Mouse (Mus musculus) E14TG2a.4 (cell line): ENCODE data around the gene Stx1b.
A peak's percentile ranks its signal among the peaks of the same experiment; 100 is the strongest.
"Not testable (repeated sequence)": the region's sequence is repeated elsewhere in the genome, so short reads cannot be mapped to it uniquely, and the experiment has no call there.

Experiments used
- H3K27me3 ChIP-seq: 2 replicates; pipeline ENCODE4 v1.6.1; 2014; ENCODE audit warnings: low read length, control low read depth; ENCODE audit not compliant: insufficient read depth
- H3K36me3 ChIP-seq: 2 replicates; pipeline ENCODE4 v1.6.1; 2014; ENCODE audit warnings: low read length, control low read depth; ENCODE audit not compliant: insufficient read depth
- H3K4me1 ChIP-seq: replicated peaks from 2 replicates; pipeline ENCODE4 v1.6.1; 2014; ENCODE audit warnings: low read depth, low read length, control low read depth
- H3K4me3 ChIP-seq: replicated peaks from 2 replicates; pipeline ENCODE4 v1.5.1; 2014; ENCODE audit warnings: mild to moderate bottlenecking, low read length
- H3K9me3 ChIP-seq: 2 replicates; pipeline ENCODE4 v1.6.1; 2014; ENCODE audit warnings: low read length, control low read depth
- CTCF ChIP-seq: conservative IDR thresholded peaks from 2 replicates; pipeline ENCODE4 v1.5.1; 2014; ENCODE audit warnings: low read length
- NANOG ChIP-seq: IDR thresholded peaks from 2 replicates; pipeline ENCODE4 v1.6.1; 2014; ENCODE audit warnings: borderline replicate concordance, low read length, mixed read lengths
- POU5F1 ChIP-seq: IDR thresholded peaks from 2 replicates; pipeline ENCODE4 v1.6.1; 2014; ENCODE audit warnings: low read length, borderline replicate concordance

Gene Stx1b

DNA sequence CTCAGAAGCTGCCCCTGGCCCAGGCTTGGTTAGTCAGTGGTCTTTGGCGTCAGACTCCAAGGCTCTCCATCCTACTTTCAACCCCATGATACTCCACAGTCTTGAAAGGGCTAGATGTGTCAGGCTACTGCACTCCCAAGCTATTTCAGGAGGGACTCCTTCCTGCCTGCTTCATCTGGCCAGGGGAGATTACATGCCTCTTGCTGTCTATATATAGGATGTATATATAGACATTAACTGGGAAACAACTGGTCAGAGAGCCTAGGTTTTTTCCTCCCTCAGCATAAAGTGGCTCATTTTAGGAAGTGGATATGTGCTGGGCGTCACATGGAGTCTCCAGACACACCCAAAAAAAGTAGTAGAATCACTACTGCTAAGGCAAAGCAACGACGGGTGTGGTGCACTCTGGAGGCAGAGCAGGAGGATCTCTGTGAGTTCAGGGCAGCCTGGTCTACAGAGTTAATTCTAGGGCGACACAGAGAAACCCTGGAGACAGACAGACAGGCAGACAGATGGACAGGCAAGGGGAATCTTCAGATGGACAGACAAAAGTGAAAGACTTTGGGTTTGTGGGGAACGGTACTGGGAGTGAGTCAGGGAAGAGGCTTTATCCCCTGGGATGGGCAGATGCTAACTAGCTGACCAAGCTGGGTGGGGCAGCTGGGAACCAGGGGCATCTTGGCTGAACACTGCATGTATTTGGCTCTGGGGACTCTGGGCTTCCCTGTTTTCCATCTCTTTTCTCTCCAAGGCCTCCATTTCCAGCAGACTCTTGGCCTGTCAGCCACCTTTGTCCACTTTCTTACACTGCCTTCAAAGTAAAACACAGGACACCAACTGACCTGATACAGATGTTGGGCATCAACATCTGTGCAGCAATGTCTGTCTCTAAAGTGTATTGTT, 25.9 kb upstream of the Stx1b start:
- no peak overlapping the region for H3K4me3 ChIP-seq
- peaks cover 43% of the 10 kb centered on the region for H3K4me1 ChIP-seq
- no peaks in the 10 kb centered on the region for H3K27me3 ChIP-seq
- TF ChIP-seq POU5F1 (no peak), CTCF (no peak), NANOG (no peak)
- no peaks in the 10 kb centered on the region for H3K9me3 ChIP-seq
- peaks cover 27% of the 10 kb centered on the region for H3K36me3 ChIP-seq

DNA sequence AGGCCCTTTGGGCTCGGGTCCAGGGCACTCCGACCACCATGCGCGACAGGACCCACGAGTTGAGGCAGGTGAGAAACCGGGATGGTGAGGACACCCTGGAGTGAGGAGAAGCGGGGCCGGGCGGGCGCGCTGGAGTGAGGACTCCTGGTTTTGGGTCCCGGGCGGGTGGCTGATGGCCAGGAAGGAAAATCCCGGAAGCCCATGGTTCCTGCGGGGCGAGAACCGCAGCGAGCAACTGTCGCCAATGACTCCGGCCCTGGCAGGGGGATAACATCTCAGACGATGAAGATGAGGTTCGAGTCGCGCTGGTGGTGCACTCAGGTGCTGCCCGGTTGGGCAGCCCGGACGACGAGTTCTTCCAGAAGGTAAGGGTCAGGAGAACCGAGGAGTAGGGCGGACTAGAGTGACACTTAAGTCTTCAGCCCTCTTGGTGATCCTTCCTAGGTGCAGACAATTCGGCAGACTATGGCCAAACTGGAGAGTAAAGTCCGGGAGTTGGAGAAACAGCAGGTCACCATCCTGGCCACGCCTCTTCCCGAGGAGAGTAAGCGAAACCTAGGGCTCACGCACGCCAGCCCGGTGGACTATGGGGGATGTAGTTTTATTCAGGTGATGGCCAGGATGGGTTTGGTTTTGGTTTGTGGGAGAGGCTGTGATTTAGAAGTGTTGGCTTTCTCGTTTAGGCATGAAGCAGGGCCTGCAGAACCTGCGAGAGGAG, 17.8 kb upstream of the Stx1b start:
- Histone ChIP-seq H3K36me3 (peaks cover 30% of the 10 kb centered on the region), H3K9me3 (no peaks in the 10 kb centered on the region), H3K4me1 (peaks cover 27% of the 10 kb centered on the region), H3K27me3 (peaks cover 3% of the 10 kb centered on the region; the same call in 1 of the 2 replicates), H3K4me3 (peak overlapping the region; percentile 93)
- no peak for TF ChIP-seq NANOG

DNA sequence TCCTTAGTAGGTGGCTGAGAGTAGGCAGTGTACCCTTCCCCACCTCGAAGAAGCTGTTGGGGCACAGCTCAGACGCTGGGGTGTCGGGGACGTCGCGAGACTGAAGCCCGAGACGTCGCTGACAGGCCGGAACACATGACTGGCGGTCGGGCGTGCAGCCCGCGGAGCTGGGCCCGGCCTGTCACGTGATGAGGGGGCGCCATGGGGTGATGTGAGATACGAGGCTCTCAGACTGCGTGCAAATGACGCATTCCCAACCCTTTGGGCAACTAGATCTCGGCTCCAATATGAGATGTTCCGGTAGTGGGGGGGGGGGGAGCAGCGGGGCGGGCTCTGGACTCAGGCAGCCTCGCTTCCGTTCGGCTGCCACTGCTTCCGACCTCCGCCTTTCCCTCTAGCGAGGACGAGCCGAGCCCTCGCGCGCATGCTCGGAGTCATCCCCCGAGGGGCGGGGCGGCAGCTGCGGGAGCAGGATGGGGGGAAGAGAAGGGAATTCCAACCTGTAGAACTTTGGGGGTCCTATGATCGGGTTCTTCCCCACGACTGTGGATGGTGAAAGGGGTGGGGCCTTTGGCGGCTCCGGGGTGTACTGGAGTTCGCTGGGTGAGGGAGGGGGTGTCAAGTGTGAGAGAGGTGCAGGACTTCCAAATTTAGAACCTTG, 17.1 kb upstream of the Stx1b start:
- TF ChIP-seq POU5F1: no peak
- no peak for TF ChIP-seq NANOG
- no peak for TF ChIP-seq CTCF
- Histone ChIP-seq H3K36me3 (peaks cover 23% of the 10 kb centered on the region), H3K9me3 (no peaks in the 10 kb centered on the region), H3K4me1 (peaks cover 23% of the 10 kb centered on the region), H3K27me3 (peaks cover 3% of the 10 kb centered on the region; the same call in 1 of the 2 replicates), H3K4me3 (peak overlapping the region; percentile 93)

DNA sequence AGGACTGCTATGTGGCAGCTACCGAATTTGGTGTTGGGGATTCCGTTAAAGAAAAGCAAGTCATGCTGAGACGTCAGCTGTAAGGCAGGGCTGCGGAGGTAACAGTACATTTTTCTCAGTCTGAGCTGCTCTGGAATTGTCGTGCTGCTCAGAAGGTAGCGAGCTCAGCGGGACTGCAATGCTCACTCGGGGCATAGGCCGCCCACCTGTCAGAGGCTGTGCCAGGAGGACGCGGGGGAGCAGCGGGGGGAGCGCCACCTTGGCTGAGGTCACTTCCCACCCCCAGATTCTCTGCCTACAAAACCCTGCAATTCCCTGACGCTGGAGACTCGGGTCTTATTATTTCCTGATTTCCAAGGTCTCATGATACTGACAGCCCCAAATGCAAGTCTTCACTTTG, 16.5 kb upstream of the Stx1b start:
- Histone ChIP-seq H3K4me1 (peaks cover 17% of the 10 kb centered on the region), H3K9me3 (no peaks in the 10 kb centered on the region), H3K27me3 (peaks cover 3% of the 10 kb centered on the region; the same call in 1 of the 2 replicates), H3K36me3 (peaks cover 18% of the 10 kb centered on the region), H3K4me3 (peak overlapping the region; percentile 93)
- TF ChIP-seq NANOG: no peak
- TF ChIP-seq CTCF: no peak
- no peak for TF ChIP-seq POU5F1

DNA sequence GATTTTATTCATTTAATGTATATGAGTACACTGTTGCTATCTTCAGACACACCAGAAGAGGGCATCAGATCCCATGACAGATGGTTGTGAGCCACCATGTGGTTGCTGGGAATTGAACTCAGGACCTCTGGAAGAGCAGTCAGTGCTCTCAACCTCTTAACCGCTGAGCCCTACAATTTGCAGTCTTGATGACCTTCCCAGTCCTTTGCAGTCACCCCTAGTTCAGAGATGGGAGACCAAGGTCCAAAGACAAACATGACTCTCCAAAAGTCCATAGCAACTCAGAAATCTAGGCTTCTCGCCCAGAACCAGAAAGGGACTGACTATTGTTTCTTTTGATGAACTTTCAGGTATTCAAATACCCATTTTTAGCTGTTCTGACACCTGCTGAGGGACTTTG, 15.7 kb upstream of the Stx1b start:
- H3K27me3 ChIP-seq, H3K9me3 ChIP-seq, H3K4me3 ChIP-seq: not testable (repeated sequence)
- Histone ChIP-seq H3K4me1 (peaks cover 15% of the 10 kb centered on the region), H3K36me3 (peaks cover 16% of the 10 kb centered on the region)

DNA sequence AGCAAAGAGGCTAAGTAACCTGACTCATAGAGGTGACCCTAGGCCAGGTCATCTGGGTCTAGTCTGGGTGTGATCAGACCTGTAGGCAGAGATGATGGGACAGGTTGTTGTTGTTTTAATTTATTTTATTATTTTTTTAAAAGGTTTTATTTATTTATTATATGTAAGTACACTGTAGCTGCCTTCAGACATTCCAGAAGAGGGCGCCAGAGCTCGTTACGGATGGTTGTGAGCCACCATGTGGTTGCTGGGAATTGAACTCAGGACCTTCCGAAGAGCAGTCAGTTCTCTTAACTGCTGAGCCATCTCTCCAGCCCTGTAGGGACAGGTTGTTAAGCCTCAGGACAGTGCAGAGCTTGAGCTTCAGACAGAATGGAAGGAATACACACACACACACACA, 13.5 kb upstream of the Stx1b start:
- not testable (repeated sequence) for H3K27me3 ChIP-seq, H3K9me3 ChIP-seq, H3K4me3 ChIP-seq, H3K36me3 ChIP-seq
- peaks cover 13% of the 10 kb centered on the region for H3K4me1 ChIP-seq
- TF ChIP-seq CTCF: peak; percentile 40

DNA sequence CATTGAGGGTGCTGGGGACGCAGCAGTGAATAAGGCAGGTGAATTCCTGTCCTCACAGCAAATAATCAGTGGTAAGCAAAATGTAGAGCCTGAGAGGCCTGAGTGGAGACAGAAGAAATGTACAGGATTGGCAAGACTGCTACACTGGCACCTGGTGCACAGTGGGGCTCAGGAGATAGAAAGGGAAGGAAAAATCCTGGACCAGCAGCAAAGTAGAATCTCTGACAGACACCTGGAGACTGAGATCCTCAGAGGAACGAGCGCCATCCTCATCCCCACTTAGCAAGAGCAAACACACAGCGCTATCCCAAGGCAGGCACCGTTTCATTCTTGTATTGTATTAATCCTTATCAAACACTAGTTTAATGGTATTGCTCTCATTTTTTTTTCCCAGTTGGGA, 13.1 kb upstream of the Stx1b start:
- TF ChIP-seq POU5F1 (no peak), NANOG (no peak), CTCF (no peak)
- Histone ChIP-seq H3K4me3 (no peak overlapping the region), H3K4me1 (peaks cover 9% of the 10 kb centered on the region), H3K27me3 (peaks cover 3% of the 10 kb centered on the region; the same call in 1 of the 2 replicates), H3K9me3 (no peaks in the 10 kb centered on the region), H3K36me3 (no peaks in the 10 kb centered on the region)

DNA sequence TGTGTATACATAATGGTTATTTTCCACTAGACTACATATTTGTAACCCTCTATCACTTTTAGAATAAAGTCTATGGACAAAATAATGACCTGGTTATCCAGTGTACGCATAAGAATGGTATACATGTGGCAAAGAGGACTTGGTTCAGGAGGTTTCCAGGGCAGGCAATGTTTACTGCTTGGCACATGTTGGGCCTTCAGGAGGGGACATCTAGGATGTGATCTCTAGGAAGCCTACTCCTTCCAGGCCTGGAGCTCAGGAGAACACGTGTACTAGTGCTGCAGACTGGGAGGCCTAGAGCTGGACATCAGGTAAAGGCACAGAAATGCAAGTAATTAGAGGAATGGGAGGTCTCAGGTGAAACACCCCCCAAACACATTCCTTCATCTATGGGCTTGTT, 11.2 kb upstream of the Stx1b start:
- H3K27me3 ChIP-seq: peaks cover 3% of the 10 kb centered on the region; the same call in 1 of the 2 replicates
- H3K4me3 ChIP-seq: no peak overlapping the region
- no peak for TF ChIP-seq POU5F1
- no peak for TF ChIP-seq NANOG
- TF ChIP-seq CTCF: no peak
- H3K4me1 ChIP-seq: peaks cover under 1% of the 10 kb centered on the region; the same call in 1 of the 2 replicates
- no peaks in the 10 kb centered on the region for H3K9me3 ChIP-seq
- no peaks in the 10 kb centered on the region for H3K36me3 ChIP-seq
